Mouse (Mus musculus): ENCODE measurements around the gene Camk1g.
A peak's percentile ranks its signal among the peaks of the same experiment; 100 is the strongest.

The Camk1g gene

DNA sequence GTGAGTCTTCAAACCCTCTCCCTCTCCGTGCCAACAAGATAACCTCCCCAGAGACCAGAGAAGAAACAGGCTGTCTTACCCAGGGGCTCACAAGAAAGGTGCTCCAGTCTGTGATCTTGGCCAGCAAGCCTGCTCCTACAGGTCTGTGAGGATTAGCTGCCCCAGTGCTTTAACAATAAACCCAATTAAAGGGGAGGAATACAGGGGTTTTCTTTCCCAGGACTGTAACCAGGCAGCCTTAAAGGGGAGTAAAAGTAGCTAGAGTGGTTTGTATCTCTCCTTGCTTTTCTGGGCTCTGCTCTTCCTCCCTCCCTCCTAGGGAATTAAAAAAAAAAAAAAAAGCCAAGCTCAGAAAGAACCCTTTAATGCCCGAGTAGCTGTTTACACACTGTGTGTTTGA, at the start of gene Camk1g:
Gene Camk1g (minus strand): TSS at position 203 of the 400 bp plus-strand sequence.
- DNase-seq (ENCODE audit: low spot score): peak; percentile 28

GRCm38 (mm10) chr1:193419168-193419567, 49.1 kb upstream of the Camk1g start:
- DNase-seq (ENCODE audit: low spot score): no peak

DNA sequence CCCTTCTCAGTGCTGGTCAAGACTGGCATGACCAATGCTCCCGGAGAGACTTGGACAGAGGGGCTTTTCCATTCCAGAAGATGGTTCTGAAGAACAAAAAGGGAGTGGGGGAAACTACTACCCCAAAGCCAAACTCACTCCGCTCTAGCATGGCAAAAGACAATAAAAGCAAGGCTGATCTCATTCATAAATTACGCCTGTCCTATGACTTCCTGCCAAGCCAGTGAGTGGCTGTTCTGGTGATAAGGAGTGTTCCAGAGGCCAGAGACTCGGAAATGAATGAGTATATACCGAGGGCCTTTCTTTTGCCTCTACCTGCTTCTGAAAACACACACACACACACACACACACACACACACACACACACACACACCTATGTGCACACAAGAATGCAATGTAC, 48.6 kb upstream of the Camk1g start:
- no peak for DNase-seq (ENCODE audit: low spot score)

GRCm38 (mm10) chr1:193414067-193414466, 44.0 kb upstream of the Camk1g start:
- no peak for DNase-seq (ENCODE audit: low spot score)

GRCm38 (mm10) chr1:193413368-193414000, 43.4 kb upstream of the Camk1g start:
- DNase-seq (ENCODE audit: low spot score): no peak

- no peak for DNase-seq (ENCODE audit: low spot score)
Measured at GRCm38 (mm10) chr1:193407487-193407886, 37.4 kb upstream of the Camk1g start.

DNA sequence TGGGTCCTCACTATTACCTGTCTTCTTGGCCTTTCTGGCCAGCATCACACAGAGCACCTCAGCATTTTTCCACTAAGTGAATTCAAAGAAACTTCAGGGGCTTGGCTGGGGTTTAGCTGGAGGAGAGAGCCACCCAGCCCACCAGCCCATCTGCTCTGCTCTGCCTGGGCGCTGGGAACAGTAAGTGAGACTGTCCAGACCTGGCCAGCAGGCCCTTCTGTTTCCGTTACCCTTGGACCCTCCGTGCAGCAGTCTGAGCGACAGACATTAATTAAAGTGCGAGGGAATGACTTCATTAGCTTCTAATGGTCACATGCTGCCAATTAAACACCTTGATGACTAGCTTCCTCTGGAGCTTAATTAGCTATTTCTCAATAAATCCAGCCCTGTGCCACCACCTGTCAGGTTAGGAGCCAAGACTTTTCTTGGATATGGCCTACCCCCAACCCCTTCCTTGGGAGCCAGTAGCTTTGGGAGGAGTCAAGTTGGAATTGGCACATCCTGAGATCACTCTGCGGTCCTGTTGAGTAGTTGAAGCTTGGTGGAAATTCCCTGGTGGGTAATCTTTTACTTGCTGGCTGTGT, 36.1 kb upstream of the Camk1g start:
- DNase-seq (ENCODE audit: low spot score): no peak

DNA sequence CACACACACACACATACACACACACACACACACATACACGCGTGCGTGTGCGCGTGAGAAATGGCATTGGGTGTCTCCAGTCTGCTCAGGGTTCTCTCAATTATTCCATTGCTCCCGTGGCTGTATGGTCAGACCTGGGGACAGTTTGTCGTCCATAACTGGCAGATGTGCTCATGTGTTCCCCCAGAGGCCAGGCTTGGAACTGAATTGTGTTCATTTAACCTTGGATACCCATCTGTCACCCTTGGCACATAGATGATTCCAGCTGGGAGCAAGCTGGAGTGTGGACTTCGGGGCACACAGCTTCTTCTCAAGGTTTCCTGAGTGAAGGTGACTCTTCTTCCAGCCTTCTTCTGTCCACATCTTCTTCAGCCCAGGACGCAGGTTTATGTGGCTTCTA, 31.6 kb upstream of the Camk1g start:
- no peak for DNase-seq (ENCODE audit: low spot score)

DNA sequence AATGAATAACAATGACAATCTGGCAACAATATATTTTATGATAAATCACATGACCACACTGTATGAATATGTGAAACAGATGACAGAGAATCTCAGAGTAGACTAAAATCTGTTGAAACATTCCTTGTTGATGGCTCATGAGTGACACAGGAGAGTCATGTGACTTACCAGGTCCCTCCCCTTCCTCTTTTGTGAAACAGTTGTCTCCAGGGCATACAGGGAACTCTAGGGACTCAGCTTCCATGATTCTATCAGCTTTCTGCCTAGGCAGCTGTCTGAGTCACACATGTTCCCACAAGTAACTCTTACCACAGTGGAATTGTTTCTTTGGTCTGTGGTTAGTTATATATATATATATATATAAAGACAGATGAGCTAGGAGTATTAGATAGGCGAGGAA, 30.2 kb upstream of the Camk1g start:
- DNase-seq (ENCODE audit: low spot score): no peak

DNA sequence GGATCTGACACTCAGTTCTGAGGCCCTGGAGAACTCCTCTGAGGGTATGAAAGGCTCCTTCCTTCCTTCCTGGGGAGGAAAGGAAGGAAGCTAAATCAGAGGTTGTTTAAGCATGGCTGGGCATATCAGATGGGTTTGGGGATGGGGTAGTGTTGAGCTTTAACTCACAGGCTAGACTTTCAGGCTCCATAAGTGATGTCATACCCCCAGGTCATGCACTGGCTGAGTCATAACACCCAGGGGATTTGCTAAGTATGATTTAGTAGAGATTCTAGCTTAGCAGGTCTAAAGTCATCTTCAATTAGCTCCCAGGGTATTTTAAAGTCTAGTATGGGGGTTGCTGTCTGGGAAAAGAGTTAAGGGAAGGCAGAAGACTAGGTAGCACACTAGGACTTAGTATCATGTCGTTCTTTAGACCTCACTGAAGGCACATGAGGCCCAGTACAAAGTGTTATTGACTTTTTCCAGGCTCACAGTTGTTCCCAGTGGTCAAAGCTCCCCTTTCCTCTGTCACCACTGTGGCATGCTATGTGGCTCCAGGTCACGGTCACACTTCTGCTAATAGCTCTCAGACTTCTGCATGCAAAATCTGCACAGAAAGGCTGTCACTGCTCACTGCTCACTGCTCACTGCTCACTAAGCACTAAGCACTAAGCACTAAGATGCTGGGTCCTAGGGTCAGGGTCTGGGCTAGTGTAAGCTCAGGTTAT, 28.8 kb upstream of the Camk1g start:
- no peak for DNase-seq (ENCODE audit: low spot score)

- DNase-seq (ENCODE audit: low spot score): no peak
Measured at GRCm38 (mm10) chr1:193397109-193397508, 27.0 kb upstream of the Camk1g start.

DNA sequence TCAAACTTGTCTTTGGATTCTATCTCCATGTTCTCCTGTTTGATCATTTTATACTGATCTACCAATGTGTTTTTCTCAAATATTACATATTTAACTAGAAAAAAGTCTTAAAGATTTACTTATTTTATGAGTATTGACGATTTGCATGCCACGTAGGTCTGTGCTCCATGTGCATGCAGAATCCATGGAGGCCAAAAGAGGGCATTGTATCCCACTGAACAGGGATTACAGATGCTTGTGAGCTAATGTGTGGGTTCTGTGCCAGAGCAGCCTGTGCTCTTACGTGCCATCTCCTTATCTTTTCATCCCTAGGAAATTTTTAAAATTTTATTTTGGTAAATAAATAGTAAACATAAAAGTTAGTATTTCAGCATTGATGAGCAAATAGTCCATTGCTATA, 22.2 kb upstream of the Camk1g start:
- no peak for DNase-seq (ENCODE audit: low spot score)

DNA sequence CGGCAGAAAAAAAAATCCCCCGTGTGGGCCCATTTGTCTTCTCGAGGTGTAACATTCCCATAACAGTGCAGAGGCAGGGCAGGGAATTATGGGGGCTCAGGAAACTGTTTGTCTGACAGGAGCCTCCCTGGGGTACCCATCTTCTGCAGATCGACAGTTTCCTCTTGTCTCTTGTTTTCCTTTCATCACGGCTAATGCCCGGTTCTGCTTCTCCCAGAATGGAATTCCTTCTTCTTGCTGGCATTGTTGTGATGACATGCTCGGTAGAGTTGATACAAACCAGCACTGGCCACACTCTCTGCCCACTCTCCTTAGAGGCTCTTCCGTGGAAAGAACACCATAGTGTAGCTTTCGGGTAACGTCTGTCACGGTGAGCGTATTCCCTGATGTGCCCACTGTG, 19.9 kb upstream of the Camk1g start:
- DNase-seq (ENCODE audit: low spot score): no peak

- no peak for DNase-seq (ENCODE audit: low spot score)
Measured at GRCm38 (mm10) chr1:193389505-193389904, 19.4 kb upstream of the Camk1g start.

DNA sequence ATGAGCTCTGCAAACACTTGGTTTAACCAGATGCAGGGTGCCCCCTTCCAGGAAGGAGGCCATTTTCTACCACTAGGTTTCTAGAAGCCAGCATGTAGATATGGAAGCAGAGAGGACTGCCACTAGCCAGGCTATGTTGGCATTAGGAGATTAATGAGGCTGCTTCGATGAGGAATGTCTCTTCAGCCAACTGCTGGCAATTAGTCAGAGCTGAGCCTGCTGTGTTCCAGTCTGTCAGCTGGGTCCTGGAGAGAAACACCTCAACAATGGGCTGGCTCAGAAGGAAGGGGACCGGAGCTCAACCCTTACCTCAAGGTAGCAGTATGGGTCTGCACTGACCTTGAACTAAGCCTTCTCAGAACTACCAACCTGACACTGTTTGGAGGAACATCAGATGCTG, 17.1 kb upstream of the Camk1g start:
- no peak for DNase-seq (ENCODE audit: low spot score)

DNA sequence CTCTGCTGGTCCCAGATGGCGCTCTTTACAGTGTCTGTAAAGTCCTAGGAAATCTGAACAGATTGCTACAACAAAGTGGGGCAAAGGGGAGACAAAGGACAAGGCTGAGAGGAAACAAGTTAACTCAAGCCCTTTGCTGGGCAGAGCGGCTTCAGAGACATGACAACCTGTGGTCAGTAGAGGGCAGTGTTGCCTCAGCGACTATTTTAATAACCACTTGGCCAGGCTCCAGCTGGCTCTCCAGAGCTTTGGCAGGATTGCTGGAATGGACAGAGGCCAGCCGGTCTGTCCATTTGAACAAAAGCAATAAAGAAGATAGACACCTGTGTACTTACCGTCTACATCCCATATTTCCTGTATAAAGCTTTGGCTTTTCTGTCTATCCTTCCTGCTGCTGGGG, 16.0 kb upstream of the Camk1g start:
- peak; percentile 93 for DNase-seq (ENCODE audit: low spot score)

DNA sequence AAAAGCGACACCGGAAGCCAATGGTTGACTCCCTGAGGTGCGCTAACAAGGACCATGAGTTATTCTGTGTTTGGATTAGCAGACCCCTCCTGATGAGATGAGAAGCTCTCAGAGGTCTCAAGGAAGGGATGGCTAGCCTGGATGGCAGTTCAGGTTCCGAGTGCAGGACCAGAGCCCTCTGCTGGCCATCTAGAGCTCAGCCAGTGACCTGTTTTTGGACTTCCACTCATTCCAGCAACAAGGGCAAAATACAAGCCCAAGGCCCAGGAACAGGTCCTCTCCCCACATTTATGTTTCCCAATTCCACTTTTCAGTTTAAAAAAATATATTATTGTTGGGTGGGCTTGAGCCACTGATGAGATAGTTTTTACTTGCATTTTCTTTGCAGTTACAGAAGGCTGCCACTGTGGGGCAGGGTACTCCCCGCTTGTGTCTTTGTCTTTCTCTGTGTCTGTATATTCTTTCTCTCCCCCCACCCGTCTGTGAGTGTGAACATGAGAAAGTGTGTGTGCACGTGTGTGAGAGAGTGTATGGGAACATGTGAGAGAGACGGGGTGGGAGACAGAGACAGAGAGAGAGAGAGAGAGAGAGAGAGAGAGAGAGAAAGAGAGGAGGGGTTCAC, 12.9 kb upstream of the Camk1g start:
- DNase-seq (ENCODE audit: low spot score): no peak

- DNase-seq (ENCODE audit: low spot score): no peak
Measured at GRCm38 (mm10) chr1:193382435-193382834, 12.3 kb upstream of the Camk1g start.

DNA sequence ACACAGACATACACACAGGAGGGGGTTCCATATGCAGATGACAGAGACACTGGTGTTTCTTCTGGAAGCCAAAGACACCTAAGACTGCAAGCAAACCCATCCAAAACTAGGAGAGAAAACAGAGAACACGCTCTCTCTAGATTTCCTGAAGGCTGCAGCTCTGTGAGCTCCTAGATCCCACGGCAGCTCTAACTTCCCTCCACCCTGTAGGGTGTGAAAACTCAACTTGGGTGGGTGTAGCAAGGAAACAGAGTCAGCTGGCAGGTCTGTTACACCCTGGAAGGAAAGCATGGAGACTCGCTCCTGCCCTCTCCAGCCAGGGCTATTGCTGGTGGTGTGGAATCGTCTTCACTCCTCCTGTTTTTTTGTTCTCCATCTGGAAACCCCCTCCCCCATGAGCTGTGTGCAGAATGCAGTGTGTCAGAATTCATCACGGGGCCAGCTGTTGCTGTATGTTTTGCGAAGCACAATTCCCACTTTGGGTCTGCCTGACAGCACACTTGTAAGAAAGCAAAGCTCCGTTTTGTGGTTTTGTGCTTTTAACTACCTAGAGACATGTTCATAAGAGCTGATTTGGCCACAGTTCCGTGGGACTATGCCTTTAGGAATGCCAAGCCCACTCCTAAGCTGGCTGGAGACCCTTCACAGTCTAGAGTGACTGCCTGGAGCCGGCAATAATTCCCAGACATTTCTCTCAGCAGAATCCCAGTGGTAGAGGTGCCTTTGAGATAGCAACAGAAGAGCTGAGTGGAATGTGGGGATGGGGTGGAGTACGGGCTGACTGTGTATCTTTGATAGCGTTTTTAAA, 11.7 kb upstream of the Camk1g start:
- no peak for DNase-seq (ENCODE audit: low spot score)

GRCm38 (mm10) chr1:193380877-193381276, 10.8 kb upstream of the Camk1g start:
- no peak for DNase-seq (ENCODE audit: low spot score)

DNA sequence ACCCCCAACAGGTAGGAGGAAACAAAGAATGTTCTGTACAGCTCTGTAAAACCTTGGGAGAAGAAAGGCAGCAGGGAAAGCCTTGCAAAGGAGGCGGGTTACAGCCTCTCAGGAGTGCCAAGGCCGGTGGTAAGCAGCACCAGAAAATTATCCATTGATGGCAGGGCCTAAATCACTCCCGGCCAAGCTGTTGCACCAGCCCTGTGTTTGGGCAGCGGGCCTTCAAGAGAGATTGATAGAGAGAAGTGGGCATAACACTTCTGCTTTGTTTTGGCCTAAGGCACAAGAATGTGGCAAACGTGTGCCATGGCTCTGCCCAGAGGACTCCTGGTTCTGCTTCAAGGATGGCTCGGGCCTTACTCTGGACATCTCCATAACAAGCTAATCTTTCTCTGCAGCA, 9.5 kb upstream of the Camk1g start:
- no peak for DNase-seq (ENCODE audit: low spot score)

DNA sequence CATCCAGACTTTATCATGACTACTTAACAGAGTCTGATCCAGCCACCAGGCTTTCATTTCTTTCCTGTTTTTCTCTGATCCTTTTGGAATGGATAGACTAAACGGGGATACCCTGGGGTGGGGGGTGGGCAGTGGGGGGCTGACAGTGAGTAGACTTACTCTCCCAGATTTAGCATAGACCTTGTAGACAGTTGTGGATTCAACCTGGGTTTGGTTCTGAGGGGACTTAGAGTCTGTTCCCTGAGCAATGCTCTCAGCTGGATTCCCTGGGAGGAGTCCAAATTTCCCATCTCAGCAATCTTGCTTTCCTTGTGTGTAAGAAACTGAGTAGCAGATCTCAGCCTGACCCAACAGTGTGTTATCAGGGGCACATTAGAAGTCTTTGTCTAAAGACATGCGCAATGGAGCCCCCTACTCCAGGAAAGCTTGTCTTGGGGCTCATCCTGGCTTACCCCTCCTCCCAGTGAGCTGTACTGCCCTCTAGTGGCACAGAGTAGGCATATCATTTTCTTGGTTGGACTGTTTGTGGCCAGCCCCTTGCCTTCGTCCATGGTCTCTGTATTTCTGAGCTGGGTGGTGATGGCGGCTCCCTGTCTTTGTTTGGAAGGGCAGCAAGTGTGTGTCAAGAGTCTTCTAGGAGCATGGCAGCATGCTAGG, 6.5 kb upstream of the Camk1g start:
- DNase-seq (ENCODE audit: low spot score): peak; percentile 45

Data from ovary, postnatal 14 days (tissue).